In genomic region chr11:20445903-20446264, GRCm38 (mm10) we compare ENCODE assay signal across 8 mouse cellular contexts.
DNase-seq lines count a peak whose midpoint lies in the region; ATAC-seq and TF ChIP-seq lines count a peak whose summit lies in the region.

No protein-coding gene starts in this region.

- peak overlapping the region; percentile 63 for H3K4me2 ChIP-seq in embryonic facial prominence, embryonic 14.5 days (ENCODE audit: low read depth, low read length)
- peak overlapping the region; percentile 83 for H3K4me2 ChIP-seq in heart, embryonic 13.5 days
- H3K4me2 ChIP-seq in neural tube, embryonic 14.5 days (ENCODE audit: low read depth, low read length): peak overlapping the region; percentile 45

- H3K9ac ChIP-seq in embryonic facial prominence, embryonic 14.5 days (ENCODE audit: low read depth, low read length): peak overlapping the region; percentile 51
- peak overlapping the region; percentile 70 for H3K9ac ChIP-seq in heart, embryonic 13.5 days
- H3K9ac ChIP-seq in neural tube, embryonic 14.5 days (replicated peaks; ENCODE audit: low read depth, low read length): 0 out of 2 replicates have a peak overlapping the region, but pooled peaks have one; percentile 34

- H3K4me3 ChIP-seq in bone marrow, adult 2 months (replicated peaks; ENCODE audit: control insufficient read depth, low read depth, low read length): no peak overlapping the region
- H3K4me3 ChIP-seq in embryonic facial prominence, embryonic 14.5 days (ENCODE audit: low read depth, low read length): peak overlapping the region; percentile 32
- peak overlapping the region; percentile 47 for H3K4me3 ChIP-seq in heart, embryonic 13.5 days
- peak overlapping the region; percentile 16; the same call in 1 of the 2 replicates for H3K4me3 ChIP-seq in neural tube, embryonic 14.5 days (ENCODE audit: low read depth, low read length)
- peak overlapping the region; percentile 86 for H3K4me3 ChIP-seq in testis, adult 2 months (ENCODE audit: control insufficient read depth, low read depth, low read length)

- H3K36me3 ChIP-seq in embryonic facial prominence, embryonic 14.5 days (ENCODE audit: control insufficient read depth, insufficient read depth, low read length): no peaks in the 10 kb centered on the region
- no peaks in the 10 kb centered on the region for H3K36me3 ChIP-seq in heart, embryonic 13.5 days
- H3K36me3 ChIP-seq in neural tube, embryonic 14.5 days (ENCODE audit: control insufficient read depth, insufficient read depth, low read length): no peaks in the 10 kb centered on the region
- H3K36me3 ChIP-seq in testis, adult 2 months (ENCODE audit: control insufficient read depth, insufficient read depth, low read length): no peaks in the 10 kb centered on the region

- H3K4me1 ChIP-seq in bone marrow, adult 2 months (ENCODE audit: control insufficient read depth, insufficient read depth, low read length): no peaks in the 10 kb centered on the region; the same call in 1 of the 2 replicates
- peaks cover 7% of the 10 kb centered on the region for H3K4me1 ChIP-seq in embryonic facial prominence, embryonic 14.5 days (ENCODE audit: control insufficient read depth, insufficient read depth, low read length)
- peaks cover 14% of the 10 kb centered on the region for H3K4me1 ChIP-seq in heart, embryonic 13.5 days
- H3K4me1 ChIP-seq in neural tube, embryonic 14.5 days (ENCODE audit: control insufficient read depth, insufficient read depth, low read length): peaks cover 6% of the 10 kb centered on the region; the same call in 1 of the 2 replicates
- H3K4me1 ChIP-seq in testis, adult 2 months (ENCODE audit: control insufficient read depth, insufficient read depth, low read length): peaks cover 12% of the 10 kb centered on the region

- H3K27me3 ChIP-seq in embryonic facial prominence, embryonic 14.5 days (replicated peaks; ENCODE audit: control insufficient read depth, insufficient read depth, low read length): no peaks in the 10 kb centered on the region
- H3K27me3 ChIP-seq in heart, embryonic 13.5 days (replicated peaks): peaks cover 8% of the 10 kb centered on the region
- H3K27me3 ChIP-seq in neural tube, embryonic 14.5 days (ENCODE audit: control insufficient read depth, insufficient read depth, low read length): no peaks in the 10 kb centered on the region
- no peaks in the 10 kb centered on the region; the same call in 1 of the 2 replicates for H3K27me3 ChIP-seq in testis, adult 2 months (ENCODE audit: control insufficient read depth, insufficient read depth, low read length)

- DNase-seq in CD4-positive, CD25-positive, alpha-beta regulatory T cell, adult 2 months (ENCODE audit: low read depth, low spot score): peak; percentile 83
- peak; percentile 77 for DNase-seq in embryonic facial prominence, embryonic 14.5 days (ENCODE audit: low spot score)
- DNase-seq in kidney, postnatal 10 days: peak; percentile 86
- DNase-seq in lung, adult 18-20 months: peak; percentile 42 to 51

- H3K27ac ChIP-seq in bone marrow, adult 2 months (ENCODE audit: control insufficient read depth, insufficient read depth, low read depth, low read length, poor library complexity): no peak overlapping the region
- no peak overlapping the region for H3K27ac ChIP-seq in embryonic facial prominence, embryonic 14.5 days (replicated peaks; ENCODE audit: low read depth, low read length)
- H3K27ac ChIP-seq in heart, embryonic 13.5 days (replicated peaks): no peak overlapping the region
- no peak overlapping the region for H3K27ac ChIP-seq in neural tube, embryonic 14.5 days (ENCODE audit: low read depth, low read length)
- no peak overlapping the region for H3K27ac ChIP-seq in testis, adult 2 months (ENCODE audit: control insufficient read depth, insufficient read depth, low read depth, low read length)

- TF ChIP-seq CTCF in bone marrow, adult 2 months (IDR thresholded peaks at IDR 0.05; ENCODE audit: control insufficient read depth, insufficient read depth, low read length): peak; percentile 90
- peak; percentile 79 for TF ChIP-seq CTCF in testis, adult 2 months (IDR thresholded peaks at IDR 0.05; ENCODE audit: control insufficient read depth, insufficient read depth, insufficient replicate concordance, low read depth, low read length)

- ATAC-seq in embryonic facial prominence, embryonic 14.5 days (ENCODE audit: low read depth): peak; percentile 86
- ATAC-seq in heart, embryonic 13.5 days (ENCODE audit: extremely low read depth, insufficient number of reproducible peaks, low FRiP score, low TSS enrichment): 0 out of 2 replicates have a peak, but pooled peaks have one; percentile 7
- peak; percentile 90; the same call in 1 of the 2 replicates for ATAC-seq in neural tube, embryonic 14.5 days (ENCODE audit: low read depth)

- H3K9me3 ChIP-seq in embryonic facial prominence, embryonic 14.5 days (ENCODE audit: control insufficient read depth, low read length): no peaks in the 10 kb centered on the region
- peaks cover 7% of the 10 kb centered on the region; the same call in 1 of the 2 replicates for H3K9me3 ChIP-seq in heart, embryonic 13.5 days
- no peaks in the 10 kb centered on the region for H3K9me3 ChIP-seq in neural tube, embryonic 14.5 days (ENCODE audit: control insufficient read depth, low read length)

- no peak for TF ChIP-seq POLR2A in bone marrow, adult 2 months (IDR thresholded peaks at IDR 0.05; ENCODE audit: borderline replicate concordance, control insufficient read depth, low read depth, low read length)
- TF ChIP-seq POLR2A in testis, adult 2 months (IDR thresholded peaks at IDR 0.05; ENCODE audit: control insufficient read depth, low read depth, low read length): no peak

- 2% methylated on average over 6 of the region's 6 CpGs for WGBS in bone marrow, adult 2 months
- 4% methylated on average over 6 of the region's 6 CpGs for WGBS in embryonic facial prominence, embryonic 14.5 days
- WGBS in heart, embryonic 13.5 days: 0% methylated on average over 6 of the region's 6 CpGs
- 3% methylated on average over 6 of the region's 6 CpGs for WGBS in neural tube, embryonic 14.5 days

Comparison
In these comparisons a context has a peak if more than half of its experiments do, and no peak if none do; other contexts are left out.
1. ATAC-seq: peak in every context shown above with its lines; median percentile 90 in neural tube, embryonic 14.5 days; 86 in embryonic facial prominence, embryonic 14.5 days; 7 in heart, embryonic 13.5 days.